Mouse (Mus musculus): ENCODE results near the gene Scnn1a.

Gene Scnn1a

GRCm38 (mm10) chr6:125308921-125309320 is 11.5 kb upstream of the Scnn1a start:
- in situ Hi-C loops (cut with MboI): no loop called here

- in situ Hi-C loops (cut with MboI): no loop called here
Observed at GRCm38 (mm10) chr6:125309406-125309805, 11.1 kb upstream of the Scnn1a start.

- in situ Hi-C loops (cut with MboI): no loop called here
Observed at GRCm38 (mm10) chr6:125312171-125312570, 8.3 kb upstream of the Scnn1a start.

GRCm38 (mm10) chr6:125312581-125313355 is 7.7 kb upstream of the Scnn1a start:
- in situ Hi-C loops (cut with MboI): no loop called here

- in situ Hi-C loops (cut with MboI): no loop called here
Observed at GRCm38 (mm10) chr6:125313546-125314230, 6.8 kb upstream of the Scnn1a start, which contains the start of gene Ltbr. Gene Ltbr (minus strand): TSS chr6:125313885.

- in situ Hi-C loops (cut with MboI): no loop called here
Observed at GRCm38 (mm10) chr6:125314231-125314563, 6.3 kb upstream of the Scnn1a start.

- in situ Hi-C loops (cut with MboI): no loop called here
Observed at GRCm38 (mm10) chr6:125314746-125315145, 5.7 kb upstream of the Scnn1a start.

- in situ Hi-C loops (cut with MboI): no loop called here
Observed at GRCm38 (mm10) chr6:125317077-125317476, 3.4 kb upstream of the Scnn1a start.

GRCm38 (mm10) chr6:125318981-125319918 is 1.2 kb upstream of the Scnn1a start:
- in situ Hi-C loops (cut with MboI): no loop called here

- in situ Hi-C loops (cut with MboI): no loop called here
Observed at GRCm38 (mm10) chr6:125319919-125320296, 551 bp upstream of the Scnn1a start.

- in situ Hi-C loops (cut with MboI): no loop called here
Observed at GRCm38 (mm10) chr6:125321114-125321855, 826 bp downstream of the Scnn1a start.

GRCm38 (mm10) chr6:125322794-125323193 is 2.3 kb downstream of the Scnn1a start:
- in situ Hi-C loops (cut with MboI): no loop called here

- in situ Hi-C loops (cut with MboI): no loop called here
Observed at GRCm38 (mm10) chr6:125323547-125323946, 3.1 kb downstream of the Scnn1a start.

- in situ Hi-C loops (cut with MboI): no loop called here
Observed at GRCm38 (mm10) chr6:125325337-125325736, 4.9 kb downstream of the Scnn1a start.

GRCm38 (mm10) chr6:125328243-125328642 is 7.8 kb downstream of the Scnn1a start:
- in situ Hi-C loops (cut with MboI): no loop called here

GRCm38 (mm10) chr6:125330626-125331326 is 10.3 kb downstream of the Scnn1a start:
- in situ Hi-C loops (cut with MboI): no loop called here

- in situ Hi-C loops (cut with MboI): no loop called here
Observed at GRCm38 (mm10) chr6:125333112-125333899, 12.8 kb downstream of the Scnn1a start.

- in situ Hi-C loops (cut with MboI): no loop called here
Observed at GRCm38 (mm10) chr6:125334356-125334755, 13.9 kb downstream of the Scnn1a start.

GRCm38 (mm10) chr6:125338791-125339660 is 18.6 kb downstream of the Scnn1a start:
- in situ Hi-C loops (cut with MboI): no loop called here
